Mouse (Mus musculus) heart, embryonic 14.5 days (tissue): ENCODE results near the gene Bcar1. TPM values are rescaled to one million over a fixed set of nuclear protein-coding genes. Genes with fewer than 3 reads are reported as not detected.
A peak's percentile ranks its signal among the peaks of the same experiment; 100 is the strongest.

ENCODE experiments used
- ATAC-seq: fragments of 200-750 bp; cut with Nextera tagmentation; 2 replicates; pipeline ENCODE4 v1.8.0; 2017; ENCODE audit warnings: low read depth, moderate TSS enrichment; ENCODE audit not compliant: insufficient number of reproducible peaks, insufficient read depth, low FRiP score
- H3K27ac ChIP-seq, 2 experiments: fragments of 200-500 bp in 1 of 2; fragments of 300-500 bp in 1 of 2; sonication (generic) in 1 of 2; replicated peaks in 1 of 2; 2 replicates each; pipeline ENCODE4 v1.5.1; 2012 to 2014; ENCODE audit warnings: low read depth in 2 of 2, low read length in 2 of 2, control low read depth in 1 of 2, mild to moderate bottlenecking in 1 of 2, mixed read lengths in 1 of 2; ENCODE audit not compliant: control insufficient read depth in 1 of 2, insufficient read depth in 1 of 2
- H3K27me3 ChIP-seq: fragments of 300-500 bp; sonication (generic); 2 replicates; pipeline ENCODE4 v1.6.1; 2014; ENCODE audit warnings: mild to moderate bottlenecking, low read length, control low read depth; ENCODE audit not compliant: control insufficient read depth, insufficient read depth
- H3K36me3 ChIP-seq: fragments of 300-500 bp; sonication (generic); 2 replicates; pipeline ENCODE4 v1.6.1; 2014; ENCODE audit warnings: mild to moderate bottlenecking, control low read depth, low read length, mixed read lengths; ENCODE audit not compliant: control insufficient read depth, insufficient read depth
- H3K4me1 ChIP-seq, 2 experiments: fragments of 200-500 bp in 1 of 2; fragments of 300-500 bp in 1 of 2; sonication (generic) in 1 of 2; 2 replicates each; pipeline ENCODE4 v1.6.1; 2012 to 2014; ENCODE audit warnings: low read length in 2 of 2, control low read depth in 1 of 2, mixed read lengths in 1 of 2; ENCODE audit not compliant: control insufficient read depth in 2 of 2, insufficient read depth in 2 of 2
- H3K4me2 ChIP-seq: fragments of 300-500 bp; sonication (generic); 2 replicates; pipeline ENCODE4 v1.6.1; 2014; ENCODE audit warnings: mild to moderate bottlenecking, low read length
- H3K4me3 ChIP-seq, 2 experiments: fragments of 200-500 bp in 1 of 2; fragments of 300-500 bp in 1 of 2; sonication (generic) in 1 of 2; 2 replicates each; pipeline ENCODE4 v1.5.1; 2012 to 2014; ENCODE audit warnings: low read length in 2 of 2, mild to moderate bottlenecking in 2 of 2, control low read depth in 1 of 2, low read depth in 1 of 2, moderate library complexity in 1 of 2; ENCODE audit not compliant: control insufficient read depth in 1 of 2, insufficient read depth in 1 of 2
- H3K9ac ChIP-seq: fragments of 300-500 bp; sonication (generic); 2 replicates; pipeline ENCODE4 v1.6.1; 2014; ENCODE audit warnings: mild to moderate bottlenecking, low read length
- H3K9me3 ChIP-seq: fragments of 300-500 bp; sonication (generic); 2 replicates; pipeline ENCODE4 v1.6.1; 2016; ENCODE audit warnings: low read length, control low read depth; ENCODE audit not compliant: control insufficient read depth
- WGBS: fragments of 180-500 bp; shearing (Covaris S2); extraction: QIAGEN DNeasy Blood & Tissue Kit; methylation state at CpG from one replicate; pipeline ENCODE4 v1.1.7; 2014; 5-methylcytosine and 5-hydroxymethylcytosine counted together
- polyA plus RNA-seq: library from polyadenylated mRNA; unstranded; fragments of >200 nt; fragmentation: Nextera tagmentation; extraction: Ambion mirVana; gene quantifications from 2 replicates; pipeline ENCODE4 v1.2.1, GENCODE M21; 2014

Gene Bcar1
- polyA plus RNA-seq, 1 experiment from 2014 or later = 50.8 TPM

DNA sequence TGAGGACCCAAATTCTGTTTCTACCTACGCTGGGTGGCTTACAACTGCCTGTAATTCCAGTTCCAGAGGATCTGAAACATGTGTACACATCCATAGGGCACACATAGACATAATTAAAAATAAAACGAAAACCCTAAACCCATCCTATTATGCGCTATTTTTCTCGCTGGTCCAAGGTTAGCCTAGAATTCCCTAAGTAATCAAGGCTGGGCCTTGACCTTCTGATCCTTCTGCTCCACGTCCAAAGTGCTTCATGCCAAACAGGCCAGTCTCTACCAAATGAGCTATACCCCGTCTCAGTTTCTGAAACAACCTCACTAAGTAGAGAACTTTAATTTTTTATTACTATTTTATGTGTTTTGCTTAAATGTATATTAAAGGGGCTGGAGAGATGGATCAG is 32.2 kb upstream of the Bcar1 start:
- peaks cover 23% of the 10 kb centered on the region for H3K36me3 ChIP-seq
- H3K4me3 ChIP-seq = no peak overlapping the region
- WGBS = 94% methylated on average over 6 of the region's 6 CpGs
- no peaks in the 10 kb centered on the region for H3K9me3 ChIP-seq
- H3K9ac ChIP-seq = no peak overlapping the region
- H3K4me2 ChIP-seq = no peak overlapping the region
- H3K27ac ChIP-seq = no peak overlapping the region
- no peaks in the 10 kb centered on the region for H3K27me3 ChIP-seq
- ATAC-seq = no peak
- peaks cover 27 to 68% of the 10 kb centered on the region in 2 experiments for H3K4me1 ChIP-seq

DNA sequence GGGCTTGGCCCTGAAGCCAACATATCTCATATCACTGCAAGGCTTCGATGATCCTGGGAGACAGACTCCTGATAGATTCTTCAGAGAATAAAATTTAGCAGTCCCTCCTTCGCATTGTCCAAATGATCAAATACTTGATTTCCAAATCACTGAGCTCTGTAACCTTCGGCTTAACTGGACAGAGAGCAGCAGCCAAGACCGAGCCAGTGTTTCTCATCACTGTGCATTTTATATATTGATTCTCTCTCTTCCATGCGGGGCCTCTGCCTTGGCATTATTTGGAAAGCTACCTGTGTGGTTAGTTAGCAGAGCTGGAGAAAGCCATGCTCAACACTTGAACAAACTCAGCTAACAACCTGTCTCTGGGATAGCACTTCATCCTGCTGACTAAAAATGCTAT is 29.9 kb upstream of the Bcar1 start:
- no peak overlapping the region for H3K9ac ChIP-seq
- H3K4me1 ChIP-seq = peaks cover 21 to 56% of the 10 kb centered on the region in 2 experiments
- no peak for ATAC-seq
- 68% methylated on average over 5 of the region's 5 CpGs for WGBS
- peak overlapping the region in 1 of 2 experiments; percentile 66; a peak in 2 of 4 replicates for H3K27ac ChIP-seq
- no peaks in the 10 kb centered on the region for H3K9me3 ChIP-seq
- no peaks in the 10 kb centered on the region for H3K27me3 ChIP-seq
- H3K4me3 ChIP-seq = no peak overlapping the region
- no peak overlapping the region for H3K4me2 ChIP-seq
- H3K36me3 ChIP-seq = peaks cover 24% of the 10 kb centered on the region

GRCm38 (mm10) chr8:111773057-111773456 is 29.4 kb upstream of the Bcar1 start:
- Histone ChIP-seq H3K27ac (peak overlapping the region in 1 of 2 experiments; percentile 66; a peak in 2 of 4 replicates), H3K36me3 (peaks cover 28% of the 10 kb centered on the region), H3K9ac (no peak overlapping the region), H3K4me1 (peaks cover 21 to 52% of the 10 kb centered on the region in 2 experiments), H3K27me3 (no peaks in the 10 kb centered on the region), H3K9me3 (no peaks in the 10 kb centered on the region), H3K4me3 (no peak overlapping the region), H3K4me2 (no peak overlapping the region)
- 18% methylated on average over 7 of the region's 7 CpGs for WGBS
- ATAC-seq = no peak

DNA sequence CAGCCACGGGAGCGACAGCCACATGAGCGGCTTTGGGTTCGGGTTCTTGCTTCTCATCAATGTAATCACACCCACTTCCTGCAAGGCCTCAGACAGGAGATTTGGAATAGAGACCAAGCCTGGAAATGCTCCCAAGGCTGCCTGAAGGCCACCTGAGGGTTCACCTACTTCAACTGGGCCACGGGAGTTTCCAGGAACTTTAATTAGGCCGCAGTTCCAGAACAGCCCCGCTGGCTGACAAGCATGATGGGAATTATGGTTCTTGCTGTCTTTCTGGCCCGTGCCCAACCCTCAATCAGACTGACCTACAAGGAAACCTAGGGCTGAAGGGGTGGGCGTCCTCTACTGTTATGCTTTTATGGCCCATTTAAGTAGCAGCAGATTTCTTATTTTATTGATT is 28.5 kb upstream of the Bcar1 start:
- Histone ChIP-seq H3K9me3 (no peaks in the 10 kb centered on the region), H3K9ac (no peak overlapping the region), H3K27ac (0 out of 4 replicates have a peak overlapping the region, but pooled peaks of 1 of the 2 experiments have one; percentile 24), H3K4me3 (no peak overlapping the region), H3K4me2 (no peak overlapping the region), H3K27me3 (no peaks in the 10 kb centered on the region), H3K36me3 (peaks cover 32% of the 10 kb centered on the region), H3K4me1 (peaks cover 21 to 50% of the 10 kb centered on the region in 2 experiments)
- ATAC-seq = no peak
- 77% methylated on average over 9 of the region's 9 CpGs for WGBS

GRCm38 (mm10) chr8:111771625-111772020 is 28.0 kb upstream of the Bcar1 start:
- Histone ChIP-seq H3K9ac (no peak overlapping the region), H3K4me3 (no peak overlapping the region), H3K9me3 (no peaks in the 10 kb centered on the region), H3K4me2 (no peak overlapping the region), H3K36me3 (peaks cover 32% of the 10 kb centered on the region), H3K27ac (peak overlapping the region in 1 of 2 experiments; percentile 26; a peak in 1 of 4 replicates), H3K4me1 (peaks cover 21 to 50% of the 10 kb centered on the region in 2 experiments), H3K27me3 (no peaks in the 10 kb centered on the region)
- ATAC-seq = no peak
- 62% methylated on average over 6 of the region's 6 CpGs for WGBS

GRCm38 (mm10) chr8:111770958-111771624 is 27.5 kb upstream of the Bcar1 start:
- no peak for ATAC-seq
- H3K36me3 ChIP-seq = peaks cover 37% of the 10 kb centered on the region
- no peak overlapping the region for H3K4me2 ChIP-seq
- H3K27ac ChIP-seq = peak overlapping the region in 1 of 2 experiments; percentile 26; a peak in 1 of 4 replicates
- no peaks in the 10 kb centered on the region for H3K9me3 ChIP-seq
- no peak overlapping the region for H3K4me3 ChIP-seq
- H3K27me3 ChIP-seq = no peaks in the 10 kb centered on the region
- no peak overlapping the region for H3K9ac ChIP-seq
- WGBS = 41% methylated on average over 5 of the region's 5 CpGs
- H3K4me1 ChIP-seq = peaks cover 21 to 50% of the 10 kb centered on the region in 2 experiments

DNA sequence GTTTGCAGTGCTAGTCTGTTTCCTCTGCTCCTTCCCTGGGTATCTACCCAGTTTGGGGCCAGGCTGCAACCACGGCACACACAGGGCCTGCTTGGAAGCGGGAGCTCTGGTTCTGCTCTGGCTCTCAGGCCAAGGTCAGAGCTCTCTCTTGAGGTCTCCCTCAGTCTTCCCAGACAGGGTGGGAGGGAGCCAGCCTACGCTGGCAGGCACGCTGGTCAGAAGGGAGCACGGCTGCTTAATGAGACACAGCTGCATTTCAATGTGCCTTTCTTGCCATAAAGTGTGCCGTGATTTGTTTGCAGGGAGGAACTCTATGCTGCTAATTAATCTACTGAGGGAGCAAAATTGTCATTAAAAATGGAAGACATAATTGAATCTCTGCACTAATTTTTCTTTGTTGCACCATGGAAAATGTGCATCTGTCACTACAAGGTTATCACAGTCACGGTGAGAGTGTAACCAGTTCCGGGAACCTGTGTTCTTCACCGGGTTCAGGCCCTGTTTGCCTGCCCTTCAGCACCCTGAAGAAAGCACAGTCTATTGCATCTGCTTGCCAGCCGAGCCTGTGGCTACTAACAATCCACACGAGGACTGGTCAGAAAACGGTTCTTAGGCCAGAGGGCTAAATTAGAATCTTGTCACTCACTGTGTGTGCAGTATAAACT is 26.3 kb upstream of the Bcar1 start:
- Histone ChIP-seq H3K9me3 (no peaks in the 10 kb centered on the region), H3K4me1 (peaks cover 21 to 46% of the 10 kb centered on the region in 2 experiments), H3K27me3 (no peaks in the 10 kb centered on the region), H3K9ac (peak overlapping the region; percentile 44; the same call in 1 of the 2 replicates), H3K36me3 (peaks cover 48% of the 10 kb centered on the region), H3K4me2 (no peak overlapping the region), H3K4me3 (no peak overlapping the region), H3K27ac (peak overlapping the region; percentile 48 to 61)
- 50% methylated on average over 12 of the region's 12 CpGs for WGBS
- ATAC-seq = no peak
